Mouse (Mus musculus): ENCODE measurements around the gene Dgcr2. TPM values are rescaled to one million over a fixed set of nuclear protein-coding genes. Genes with fewer than 3 reads are reported as not detected.

The Dgcr2 gene
- polyA plus RNA-seq, 1 experiment: 152 TPM

GRCm38 (mm10) chr16:17884116-17884515 lies 14.2 kb downstream of the Dgcr2 start:
- H3K27me3 ChIP-seq (ENCODE audit: control insufficient read depth, insufficient read depth, low read length): no peaks in the 10 kb centered on the region
- no peak overlapping the region for H3K27ac ChIP-seq (ENCODE audit: insufficient read depth, low read depth, low read length)
- H3K4me3 ChIP-seq (ENCODE audit: low read depth, low read length): no peak overlapping the region
- peaks cover 3% of the 10 kb centered on the region; the same call in 1 of the 2 replicates for H3K36me3 ChIP-seq (ENCODE audit: control insufficient read depth, insufficient read depth, low read length)
- whole genome bisulfite sequencing: 54% methylated on average over 6 of the region's 6 CpGs
- H3K4me1 ChIP-seq (ENCODE audit: control insufficient read depth, insufficient read depth, insufficient read length, low read length): peaks cover 3% of the 10 kb centered on the region; the same call in 1 of the 2 replicates
- TF ChIP-seq CTCF (IDR thresholded peaks at IDR 0.05; ENCODE audit: extremely low read depth, insufficient read length, insufficient replicate concordance, low read depth, low read length) (no peak), POLR2A (IDR thresholded peaks at IDR 0.05; ENCODE audit: low read depth, low read length) (no peak)

- Histone ChIP-seq H3K4me3 (ENCODE audit: low read depth, low read length) (no peak overlapping the region), H3K4me1 (ENCODE audit: control insufficient read depth, insufficient read depth, insufficient read length, low read length) (peaks cover 3% of the 10 kb centered on the region; the same call in 1 of the 2 replicates), H3K27me3 (ENCODE audit: control insufficient read depth, insufficient read depth, low read length) (no peaks in the 10 kb centered on the region), H3K36me3 (ENCODE audit: control insufficient read depth, insufficient read depth, low read length) (peaks cover 4% of the 10 kb centered on the region; the same call in 1 of the 2 replicates), H3K27ac (ENCODE audit: insufficient read depth, low read depth, low read length) (no peak overlapping the region)
- TF ChIP-seq CTCF (IDR thresholded peaks at IDR 0.05; ENCODE audit: extremely low read depth, insufficient read length, insufficient replicate concordance, low read depth, low read length) (no peak), POLR2A (IDR thresholded peaks at IDR 0.05; ENCODE audit: low read depth, low read length) (no peak)
These were observed 16.2 kb downstream of the Dgcr2 start for GRCm38 (mm10) chr16:17882196-17882595.

GRCm38 (mm10) chr16:17879571-17879970 lies 18.8 kb downstream of the Dgcr2 start:
- peaks cover 2% of the 10 kb centered on the region; the same call in 1 of the 2 replicates for H3K36me3 ChIP-seq (ENCODE audit: control insufficient read depth, insufficient read depth, low read length)
- H3K4me3 ChIP-seq (ENCODE audit: low read depth, low read length): no peak overlapping the region
- H3K27me3 ChIP-seq (ENCODE audit: control insufficient read depth, insufficient read depth, low read length): no peaks in the 10 kb centered on the region
- TF ChIP-seq POLR2A (IDR thresholded peaks at IDR 0.05; ENCODE audit: low read depth, low read length) (no peak), CTCF (IDR thresholded peaks at IDR 0.05; ENCODE audit: extremely low read depth, insufficient read length, insufficient replicate concordance, low read depth, low read length) (no peak)
- peaks cover 5% of the 10 kb centered on the region; the same call in 1 of the 2 replicates for H3K4me1 ChIP-seq (ENCODE audit: control insufficient read depth, insufficient read depth, insufficient read length, low read length)
- H3K27ac ChIP-seq (ENCODE audit: insufficient read depth, low read depth, low read length): no peak overlapping the region
- WGBS: 91% methylated on average over 4 of the region's 4 CpGs

DNA sequence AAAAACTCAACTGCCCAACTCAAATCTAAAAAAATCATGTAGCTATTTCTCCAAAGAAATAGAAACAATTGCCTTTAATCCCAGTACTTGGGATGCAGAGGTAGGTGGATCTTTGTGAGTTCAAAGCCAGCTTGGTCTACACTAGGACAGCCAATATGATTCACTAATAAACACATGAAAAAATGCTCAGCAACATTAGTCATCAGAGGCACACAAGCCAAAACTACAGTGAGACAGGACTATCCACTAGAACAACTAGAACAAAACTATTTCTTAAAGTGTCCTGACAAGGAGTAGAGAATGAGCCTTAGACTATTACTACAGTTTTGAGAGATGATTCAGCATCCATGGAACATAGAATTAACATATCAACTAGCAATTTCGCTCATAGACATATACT lies 22.3 kb downstream of the Dgcr2 start:
- Histone ChIP-seq H3K4me1 (ENCODE audit: control insufficient read depth, insufficient read depth, insufficient read length, low read length) (peaks cover 18% of the 10 kb centered on the region), H3K36me3 (ENCODE audit: control insufficient read depth, insufficient read depth, low read length) (peaks cover 1% of the 10 kb centered on the region; the same call in 1 of the 2 replicates)
- WGBS: 91% methylated on average over 1 of the region's 1 CpGs

GRCm38 (mm10) chr16:17875174-17875573 lies 23.2 kb downstream of the Dgcr2 start:
- H3K4me3 ChIP-seq (ENCODE audit: low read depth, low read length): no peak overlapping the region
- H3K27me3 ChIP-seq (ENCODE audit: control insufficient read depth, insufficient read depth, low read length): no peaks in the 10 kb centered on the region
- TF ChIP-seq CTCF (IDR thresholded peaks at IDR 0.05; ENCODE audit: extremely low read depth, insufficient read length, insufficient replicate concordance, low read depth, low read length): no peak
- no peak for TF ChIP-seq POLR2A (IDR thresholded peaks at IDR 0.05; ENCODE audit: low read depth, low read length)
- H3K27ac ChIP-seq (ENCODE audit: insufficient read depth, low read depth, low read length): no peak overlapping the region
- 44% methylated on average over 4 of the region's 4 CpGs for WGBS
- peaks cover 22% of the 10 kb centered on the region for H3K4me1 ChIP-seq (ENCODE audit: control insufficient read depth, insufficient read depth, insufficient read length, low read length)
- H3K36me3 ChIP-seq (ENCODE audit: control insufficient read depth, insufficient read depth, low read length): peaks cover 1% of the 10 kb centered on the region; the same call in 1 of the 2 replicates

More for the DNA sequence above, 22.3 kb downstream of the Dgcr2 start:
- H3K27me3 ChIP-seq (ENCODE audit: control insufficient read depth, insufficient read depth, low read length): no peaks in the 10 kb centered on the region
- TF ChIP-seq POLR2A (IDR thresholded peaks at IDR 0.05; ENCODE audit: low read depth, low read length): no peak
- TF ChIP-seq CTCF (IDR thresholded peaks at IDR 0.05; ENCODE audit: extremely low read depth, insufficient read length, insufficient replicate concordance, low read depth, low read length): no peak
- H3K4me3 ChIP-seq (ENCODE audit: low read depth, low read length): no peak overlapping the region
- no peak overlapping the region for H3K27ac ChIP-seq (ENCODE audit: insufficient read depth, low read depth, low read length)

DNA sequence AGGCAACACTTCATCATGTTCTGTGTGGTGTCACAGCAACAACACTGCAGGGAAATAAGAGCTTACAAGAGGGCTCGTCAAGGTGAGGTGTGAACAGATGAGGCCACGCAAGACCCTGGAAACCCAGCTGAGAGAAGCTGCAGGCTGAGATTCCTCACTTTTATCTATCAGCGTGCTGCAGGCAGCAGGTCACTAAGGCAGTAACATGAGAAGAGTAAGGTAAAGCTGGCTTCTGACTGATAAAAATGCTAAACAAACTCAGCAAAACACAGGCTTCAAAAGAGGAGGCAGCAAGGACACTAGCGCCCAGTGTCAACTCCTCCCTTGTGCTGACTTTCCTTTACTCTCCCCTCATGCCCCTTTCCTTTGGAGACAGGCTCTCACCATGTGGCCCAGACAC lies 25.4 kb downstream of the Dgcr2 start:
- Histone ChIP-seq H3K4me3 (ENCODE audit: low read depth, low read length) (no peak overlapping the region), H3K27me3 (ENCODE audit: control insufficient read depth, insufficient read depth, low read length) (no peaks in the 10 kb centered on the region), H3K36me3 (ENCODE audit: control insufficient read depth, insufficient read depth, low read length) (peaks cover 1% of the 10 kb centered on the region; the same call in 1 of the 2 replicates), H3K4me1 (ENCODE audit: control insufficient read depth, insufficient read depth, insufficient read length, low read length) (peaks cover 31% of the 10 kb centered on the region), H3K27ac (ENCODE audit: insufficient read depth, low read depth, low read length) (no peak overlapping the region)
- WGBS: 88% methylated on average over 4 of the region's 4 CpGs
- TF ChIP-seq CTCF (IDR thresholded peaks at IDR 0.05; ENCODE audit: extremely low read depth, insufficient read length, insufficient replicate concordance, low read depth, low read length): no peak
- TF ChIP-seq POLR2A (IDR thresholded peaks at IDR 0.05; ENCODE audit: low read depth, low read length): no peak

DNA sequence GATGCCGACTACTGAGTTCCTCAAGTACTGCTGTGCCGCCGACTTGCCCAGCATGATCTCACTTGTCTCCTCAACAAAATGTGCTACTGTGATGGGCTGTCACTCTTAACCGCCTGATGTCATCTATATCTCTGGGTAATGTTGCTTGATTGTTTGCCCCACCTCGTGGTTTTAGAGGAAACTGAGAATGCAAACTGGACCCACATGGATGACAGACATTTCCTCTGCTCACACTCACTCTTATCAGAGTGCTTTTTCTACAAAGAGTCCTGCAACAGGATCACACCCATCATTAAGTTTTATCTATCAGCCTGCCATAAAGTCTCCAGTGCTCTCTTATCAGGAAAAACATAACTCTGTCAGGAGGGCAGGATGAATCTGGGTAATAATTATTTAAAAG lies 27.1 kb downstream of the Dgcr2 start:
- TF ChIP-seq CTCF (IDR thresholded peaks at IDR 0.05; ENCODE audit: extremely low read depth, insufficient read length, insufficient replicate concordance, low read depth, low read length) (no peak), POLR2A (IDR thresholded peaks at IDR 0.05; ENCODE audit: low read depth, low read length) (no peak)
- Histone ChIP-seq H3K4me3 (ENCODE audit: low read depth, low read length) (no peak overlapping the region), H3K27ac (ENCODE audit: insufficient read depth, low read depth, low read length) (no peak overlapping the region), H3K4me1 (ENCODE audit: control insufficient read depth, insufficient read depth, insufficient read length, low read length) (peaks cover 33% of the 10 kb centered on the region), H3K36me3 (ENCODE audit: control insufficient read depth, insufficient read depth, low read length) (peaks cover 4% of the 10 kb centered on the region; the same call in 1 of the 2 replicates), H3K27me3 (ENCODE audit: control insufficient read depth, insufficient read depth, low read length) (no peaks in the 10 kb centered on the region)
- WGBS: 39% methylated on average over 5 of the region's 5 CpGs

All from small intestine, adult 2 months (tissue).